Mouse (Mus musculus): ENCODE data around the gene Gamt. TPM values are rescaled to one million over a fixed set of nuclear protein-coding genes. Genes with fewer than 3 reads are reported as not detected.
"Not testable (repeated sequence)": the region's sequence is repeated elsewhere in the genome, so short reads cannot be mapped to it uniquely, and the experiment has no call there.

Gene Gamt
- polyA plus RNA-seq, 1 experiment from 2014 or later = 19.0 TPM

DNA sequence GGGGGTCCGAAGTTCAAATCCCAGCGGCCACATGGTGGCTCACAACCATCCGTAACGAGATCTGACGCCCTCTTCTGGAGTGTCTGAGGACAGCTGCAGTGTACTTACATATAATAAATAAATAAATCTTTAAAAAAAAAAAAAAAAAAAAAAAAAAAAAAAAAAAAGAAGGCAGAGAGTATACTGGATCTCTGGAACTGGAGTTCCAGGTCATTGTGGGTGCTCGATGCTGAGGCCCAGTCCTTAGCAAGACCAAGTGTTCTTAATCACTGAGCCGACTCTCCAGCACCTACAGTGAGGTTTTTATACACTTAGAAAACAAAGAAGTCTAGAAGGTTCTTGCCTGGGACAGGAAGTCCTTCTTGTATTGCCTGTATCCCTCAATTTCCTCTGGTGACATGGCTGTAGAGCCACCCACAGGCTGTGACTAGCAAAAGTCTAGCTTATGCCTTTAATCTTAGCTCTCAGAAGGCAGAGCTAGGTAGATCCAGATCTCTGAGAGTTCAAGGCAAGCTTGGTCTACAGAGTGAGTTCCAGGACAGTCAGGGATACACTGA is 49.2 kb downstream of the Gamt start:
- H3K4me2 ChIP-seq; ATAC-seq (ENCODE audit: low FRiP score); H3K36me3 ChIP-seq (replicated peaks); H3K4me3 ChIP-seq (replicated peaks); H3K27ac ChIP-seq; H3K27me3 ChIP-seq; H3K9ac ChIP-seq; H3K9me3 ChIP-seq: not testable (repeated sequence)
- H3K4me1 ChIP-seq = peaks cover 46% of the 10 kb centered on the region
- WGBS = 71% methylated on average over 7 of the region's 7 CpGs

DNA sequence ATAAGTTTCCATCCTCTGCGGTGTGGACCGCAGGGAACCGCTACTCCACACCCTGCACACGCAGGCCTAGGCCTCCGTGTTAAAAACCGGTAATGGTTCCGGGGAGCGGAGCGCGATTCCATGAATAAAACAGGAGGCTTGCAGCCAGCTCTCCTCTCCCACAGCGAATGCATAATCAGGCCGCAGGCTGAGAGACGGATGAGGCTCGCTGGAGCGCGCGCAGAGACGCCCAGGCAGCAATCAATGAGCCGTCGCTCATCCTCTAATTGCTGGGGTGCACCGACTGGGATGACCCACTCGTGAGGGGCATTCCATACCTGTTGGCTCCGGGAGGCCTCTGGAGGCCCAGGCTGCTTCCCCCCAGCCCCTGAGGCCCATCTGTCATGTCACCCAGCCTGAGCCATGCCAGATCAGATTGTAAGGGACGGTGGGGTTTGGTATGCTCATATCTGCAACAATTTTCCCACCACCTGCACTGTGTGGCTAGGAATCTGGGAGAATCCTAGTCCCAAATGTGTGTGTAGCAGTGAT is 51.9 kb downstream of the Gamt start:
- 4% methylated on average over 24 of the region's 24 CpGs for WGBS
- peaks cover 34% of the 10 kb centered on the region for H3K4me1 ChIP-seq
- H3K9me3 ChIP-seq = no peaks in the 10 kb centered on the region
- peaks cover 4% of the 10 kb centered on the region for H3K27me3 ChIP-seq
- no peak overlapping the region for H3K4me3 ChIP-seq (replicated peaks)
- peak; percentile 63 for ATAC-seq (ENCODE audit: low FRiP score)
- no peaks in the 10 kb centered on the region for H3K36me3 ChIP-seq (replicated peaks)
- H3K27ac ChIP-seq = peak overlapping the region; percentile 72
- H3K4me2 ChIP-seq = peak overlapping the region; percentile 35
- H3K9ac ChIP-seq = 0 out of 2 replicates have a peak overlapping the region, but pooled peaks have one; percentile 29

DNA sequence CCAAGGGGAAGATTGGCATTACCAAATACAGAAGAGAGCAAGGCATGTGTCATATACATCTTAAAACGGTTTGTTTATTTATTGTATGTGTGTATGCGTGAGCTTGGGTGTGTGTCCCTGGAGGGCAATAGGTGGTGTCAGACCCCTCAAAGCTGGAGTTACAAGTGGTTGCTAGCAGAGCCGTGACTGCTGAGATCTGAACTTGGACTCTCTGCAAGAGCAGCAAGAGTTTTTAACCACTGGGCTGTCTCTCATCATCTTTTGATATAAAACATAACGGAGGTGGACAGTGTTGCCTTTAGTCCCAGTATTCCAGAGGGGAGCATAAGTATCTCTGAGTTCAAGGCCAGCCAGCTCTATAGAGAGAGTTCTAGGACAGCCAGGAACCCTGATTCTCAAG is 52.6 kb downstream of the Gamt start:
- Histone ChIP-seq H3K4me3 (replicated peaks) (no peak overlapping the region), H3K4me2 (peak overlapping the region; percentile 35; the same call in 1 of the 2 replicates), H3K4me1 (peaks cover 37% of the 10 kb centered on the region), H3K9ac (no peak overlapping the region), H3K27me3 (peaks cover 4% of the 10 kb centered on the region), H3K36me3 (replicated peaks) (no peaks in the 10 kb centered on the region), H3K27ac (0 out of 2 replicates have a peak overlapping the region, but pooled peaks have one; percentile 72), H3K9me3 (no peaks in the 10 kb centered on the region)
- ATAC-seq (ENCODE audit: low FRiP score) = no peak
- 82% methylated on average over 4 of the region's 4 CpGs for WGBS

Small RNA genes lying within 50 kb of the gene (microRNA-seq; reads per million reads assigned to microRNA genes)
- 0.97 reads per million for gene Mir6911

Other genes with a start within 250 kb of the Gamt start
- 3.4 and 3.6 TPM in 2 replicates for gene Arhgap45, start 244.4 kb downstream of the Gamt start, polyA plus RNA-seq (2016; fragmentation: Nextera tagmentation; extraction: Ambion mirVana)
- gene Polr2e, start 221.2 kb downstream of the Gamt start, polyA plus RNA-seq (2016; fragmentation: Nextera tagmentation; extraction: Ambion mirVana) = 183 and 184 TPM in 2 replicates
- 434 and 458 TPM in 2 replicates for gene Gpx4, start 213.8 kb downstream of the Gamt start, polyA plus RNA-seq (2016; fragmentation: Nextera tagmentation; extraction: Ambion mirVana)
- gene Sbno2, start 155.4 kb downstream of the Gamt start, polyA plus RNA-seq (2016; fragmentation: Nextera tagmentation; extraction: Ambion mirVana) = 14.8 and 16.4 TPM in 2 replicates
- gene Stk11, start 145.2 kb downstream of the Gamt start, polyA plus RNA-seq (2016; fragmentation: Nextera tagmentation; extraction: Ambion mirVana) = 20.8 and 23.2 TPM in 2 replicates
- gene Atp5d, start 122.4 kb downstream of the Gamt start, polyA plus RNA-seq (2016; fragmentation: Nextera tagmentation; extraction: Ambion mirVana) = 405 and 428 TPM in 2 replicates
- 13.2 and 13.8 TPM in 2 replicates for gene Cbarp, start 120.2 kb downstream of the Gamt start, polyA plus RNA-seq (2016; fragmentation: Nextera tagmentation; extraction: Ambion mirVana)
- gene Midn, start 112.7 kb downstream of the Gamt start, polyA plus RNA-seq (2016; fragmentation: Nextera tagmentation; extraction: Ambion mirVana) = 45.0 and 50.3 TPM in 2 replicates
- 224 and 240 TPM in 2 replicates for gene Cirbp, start 95.0 kb downstream of the Gamt start, polyA plus RNA-seq (2016; fragmentation: Nextera tagmentation; extraction: Ambion mirVana)
- 11.1 and 11.6 TPM in 2 replicates for gene 1600002K03Rik, start 88.1 kb downstream of the Gamt start, polyA plus RNA-seq (2016; fragmentation: Nextera tagmentation; extraction: Ambion mirVana)
- gene Efna2, start 81.5 kb downstream of the Gamt start, polyA plus RNA-seq (2016; fragmentation: Nextera tagmentation; extraction: Ambion mirVana) = 36.4 and 48.9 TPM in 2 replicates
- 55.5 and 58.4 TPM in 2 replicates for gene Mum1, start 34.6 kb downstream of the Gamt start, polyA plus RNA-seq (2016; fragmentation: Nextera tagmentation; extraction: Ambion mirVana)
- gene Ndufs7, start 11.9 kb downstream of the Gamt start, polyA plus RNA-seq (2016; fragmentation: Nextera tagmentation; extraction: Ambion mirVana) = 201 and 216 TPM in 2 replicates
- 65.1 and 69.7 TPM in 2 replicates for gene Dazap1, start 474 bp upstream of the Gamt start, polyA plus RNA-seq (2016; fragmentation: Nextera tagmentation; extraction: Ambion mirVana)
- 708 and 760 TPM in 2 replicates for gene Rps15, start 31.4 kb upstream of the Gamt start, polyA plus RNA-seq (2016; fragmentation: Nextera tagmentation; extraction: Ambion mirVana)
- 144 and 165 TPM in 2 replicates for gene Apc2, start 35.0 kb upstream of the Gamt start, polyA plus RNA-seq (2016; fragmentation: Nextera tagmentation; extraction: Ambion mirVana)
- gene 2310011J03Rik, start 59.5 kb upstream of the Gamt start, polyA plus RNA-seq (2016; fragmentation: Nextera tagmentation; extraction: Ambion mirVana) = 42.6 and 44.4 TPM in 2 replicates
- 3.7 and 3.8 TPM in 2 replicates for gene Pcsk4, start 68.5 kb upstream of the Gamt start, polyA plus RNA-seq (2016; fragmentation: Nextera tagmentation; extraction: Ambion mirVana)
- gene Reep6, start 68.9 kb upstream of the Gamt start, polyA plus RNA-seq (2016; fragmentation: Nextera tagmentation; extraction: Ambion mirVana) = 4.1 and 4.4 TPM in 2 replicates
- 0.17 and 0.55 TPM in 2 replicates for gene Adamtsl5, start 87.4 kb upstream of the Gamt start, polyA plus RNA-seq (2016; fragmentation: Nextera tagmentation; extraction: Ambion mirVana)
- gene Plk5, start 95.4 kb upstream of the Gamt start, polyA plus RNA-seq (2016; fragmentation: Nextera tagmentation; extraction: Ambion mirVana) = 0.23 and 0.40 TPM in 2 replicates
- gene Mex3d, start 126.6 kb upstream of the Gamt start, polyA plus RNA-seq (2016; fragmentation: Nextera tagmentation; extraction: Ambion mirVana) = 17.3 and 21.3 TPM in 2 replicates
- 312 and 327 TPM in 2 replicates for gene Mbd3, start 138.5 kb upstream of the Gamt start, polyA plus RNA-seq (2016; fragmentation: Nextera tagmentation; extraction: Ambion mirVana)
- gene Uqcr11, start 145.8 kb upstream of the Gamt start, polyA plus RNA-seq (2016; fragmentation: Nextera tagmentation; extraction: Ambion mirVana) = 371 and 400 TPM in 2 replicates
- 203 and 205 TPM in 2 replicates for gene Tcf3, start 172.6 kb upstream of the Gamt start, polyA plus RNA-seq (2016; fragmentation: Nextera tagmentation; extraction: Ambion mirVana)
- 0.68 and 0.83 TPM in 2 replicates for gene Onecut3, start 233.8 kb upstream of the Gamt start, polyA plus RNA-seq (2016; fragmentation: Nextera tagmentation; extraction: Ambion mirVana)